Mouse (Mus musculus) heart, postnatal 0 days (tissue): ENCODE results near the gene Ccdc61. TPM values are rescaled to one million over a fixed set of nuclear protein-coding genes. Genes with fewer than 3 reads are reported as not detected.

Source experiments
- ATAC-seq: fragments of 200-750 bp; cut with Nextera tagmentation; 2 replicates; pipeline ENCODE4 v1.8.0; 2017; ENCODE audit warnings: low read depth, moderate number of reproducible peaks, moderate library complexity; ENCODE audit not compliant: insufficient read depth
- DNase-seq: peaks from one replicate; pipeline ENCODE4 v3.0.0-alpha.2; 2016; ENCODE audit warnings: low spot score
- H3K27ac ChIP-seq: fragments of 300-500 bp; sonication (generic); 2 replicates; pipeline ENCODE4 v1.5.1; 2014; ENCODE audit warnings: low read depth, mild to moderate bottlenecking
- H3K27me3 ChIP-seq: fragments of 300-500 bp; sonication (generic); 2 replicates; pipeline ENCODE4 v1.6.1; 2014; ENCODE audit warnings: low read length, mixed read lengths; ENCODE audit not compliant: control insufficient read depth, insufficient read depth
- H3K36me3 ChIP-seq: fragments of 300-500 bp; sonication (generic); replicated peaks from 2 replicates; pipeline ENCODE4 v1.6.1; 2014; ENCODE audit warnings: low read length, mixed read lengths; ENCODE audit not compliant: control insufficient read depth, insufficient read depth
- H3K4me1 ChIP-seq: fragments of 300-500 bp; sonication (generic); 2 replicates; pipeline ENCODE4 v1.6.1; 2014; ENCODE audit warnings: antibody characterized with exemption; ENCODE audit not compliant: control insufficient read depth, insufficient read depth
- H3K4me2 ChIP-seq: fragments of 300-500 bp; sonication (generic); 2 replicates; pipeline ENCODE4 v1.6.1; 2014; ENCODE audit warnings: low read depth, mild to moderate bottlenecking, low read length, moderate library complexity
- H3K4me3 ChIP-seq: fragments of 300-500 bp; sonication (generic); 2 replicates; pipeline ENCODE4 v1.5.1; 2014; ENCODE audit warnings: low read depth, low read length
- H3K9ac ChIP-seq: fragments of 300-500 bp; sonication (generic); replicated peaks from 2 replicates; pipeline ENCODE4 v1.6.1; 2014; ENCODE audit warnings: low read depth, low read length, mixed read lengths
- H3K9me3 ChIP-seq: fragments of 300-500 bp; sonication (generic); replicated peaks from 2 replicates; pipeline ENCODE4 v1.6.1; 2016; ENCODE audit warnings: low read length; ENCODE audit not compliant: control insufficient read depth
- CTCF ChIP-seq: IDR thresholded peaks from 2 replicates; pipeline ENCODE4 v1.5.1; 2016; ENCODE audit warnings: antibody characterized with exemption, control low read depth, low read depth
- EP300 ChIP-seq: IDR thresholded peaks from 2 replicates; pipeline ENCODE4 v1.6.1; 2016; ENCODE audit warnings: antibody characterized with exemption, low read depth
- WGBS: fragments of 180-500 bp; shearing (Covaris S2); extraction: QIAGEN DNeasy Blood & Tissue Kit; methylation state at CpG from one replicate; pipeline ENCODE4 v1.1.7; 2014; 5-methylcytosine and 5-hydroxymethylcytosine counted together
- polyA plus RNA-seq: library from polyadenylated mRNA; unstranded; fragments of >200 nt; fragmentation: Nextera tagmentation; extraction: Ambion mirVana; gene quantifications from 2 replicates; pipeline ENCODE4 v1.2.1, GENCODE M21; 2015
- total RNA-seq: library from RNA; depleted of rRNA; stranded (reverse); fragments of >200 nt; gene quantifications from 2 replicates; pipeline ENCODE4 v1.2.3, GENCODE M21; 2014; ENCODE audit warnings: low replicate concordance

Ccdc61 gene
- total and polyA plus RNA-seq, 2 experiments from 2014 or later = 12.7 to 26.9 TPM

GRCm38 (mm10) chr7:18950523-18951315, 40.5 kb upstream of the Ccdc61 start:
- Histone ChIP-seq H3K36me3 (no peaks in the 10 kb centered on the region), H3K9ac (no peak overlapping the region), H3K9me3 (no peaks in the 10 kb centered on the region), H3K27me3 (0 out of 2 replicates have a peak, but pooled peaks cover 8% of the 10 kb centered on the region), H3K4me1 (no peaks in the 10 kb centered on the region; the same call in 1 of the 2 replicates), H3K27ac (peak overlapping the region; percentile 14), H3K4me3 (no peak overlapping the region), H3K4me2 (no peak overlapping the region)
- no peak for DNase-seq
- TF ChIP-seq EP300 = 0 out of 2 replicates have a peak, but pooled peaks have one; percentile 29
- no peak for TF ChIP-seq CTCF
- ATAC-seq = no peak
- WGBS = 24% methylated on average over 18 of the region's 18 CpGs

- H3K27ac ChIP-seq = peak overlapping the region; percentile 14
Measured at GRCm38 (mm10) chr7:18949781-18950522, 39.7 kb upstream of the Ccdc61 start.

GRCm38 (mm10) chr7:18948151-18948550, 37.9 kb upstream of the Ccdc61 start:
- Histone ChIP-seq H3K27me3 (0 out of 2 replicates have a peak, but pooled peaks cover 8% of the 10 kb centered on the region), H3K4me3 (no peak overlapping the region), H3K36me3 (no peaks in the 10 kb centered on the region), H3K4me1 (no peaks in the 10 kb centered on the region; the same call in 1 of the 2 replicates), H3K4me2 (no peak overlapping the region), H3K9me3 (no peaks in the 10 kb centered on the region), H3K9ac (no peak overlapping the region), H3K27ac (peak overlapping the region; percentile 69)
- ATAC-seq (peak; percentile 87), DNase-seq (peak; percentile 36)
- 40% methylated on average over 6 of the region's 6 CpGs for WGBS
- no peak for TF ChIP-seq CTCF
- TF ChIP-seq EP300 = peak; percentile 83

More at GRCm38 (mm10) chr7:18949781-18950522, 39.7 kb upstream of the Ccdc61 start:
- no peak overlapping the region for H3K9ac ChIP-seq
- ATAC-seq (no peak), DNase-seq (no peak)
- H3K4me3 ChIP-seq = no peak overlapping the region
- H3K4me1 ChIP-seq = no peaks in the 10 kb centered on the region; the same call in 1 of the 2 replicates
- WGBS = 34% methylated on average over 12 of the region's 12 CpGs
- TF ChIP-seq CTCF (no peak), EP300 (no peak)
- H3K9me3 ChIP-seq = no peaks in the 10 kb centered on the region
- no peak overlapping the region for H3K4me2 ChIP-seq
- H3K27me3 ChIP-seq = 0 out of 2 replicates have a peak, but pooled peaks cover 8% of the 10 kb centered on the region
- H3K36me3 ChIP-seq = no peaks in the 10 kb centered on the region

GRCm38 (mm10) chr7:18942815-18943214, 32.6 kb upstream of the Ccdc61 start:
- no peak overlapping the region for H3K4me3 ChIP-seq
- no peak overlapping the region for H3K4me2 ChIP-seq
- TF ChIP-seq EP300 = no peak
- WGBS = 46% methylated on average over 9 of the region's 9 CpGs
- DNase-seq (no peak), ATAC-seq (no peak)
- no peaks in the 10 kb centered on the region for H3K27me3 ChIP-seq
- H3K4me1 ChIP-seq = no peaks in the 10 kb centered on the region
- H3K9ac ChIP-seq = no peak overlapping the region
- no peaks in the 10 kb centered on the region for H3K36me3 ChIP-seq
- H3K9me3 ChIP-seq = no peaks in the 10 kb centered on the region
- no peak overlapping the region for H3K27ac ChIP-seq

DNA sequence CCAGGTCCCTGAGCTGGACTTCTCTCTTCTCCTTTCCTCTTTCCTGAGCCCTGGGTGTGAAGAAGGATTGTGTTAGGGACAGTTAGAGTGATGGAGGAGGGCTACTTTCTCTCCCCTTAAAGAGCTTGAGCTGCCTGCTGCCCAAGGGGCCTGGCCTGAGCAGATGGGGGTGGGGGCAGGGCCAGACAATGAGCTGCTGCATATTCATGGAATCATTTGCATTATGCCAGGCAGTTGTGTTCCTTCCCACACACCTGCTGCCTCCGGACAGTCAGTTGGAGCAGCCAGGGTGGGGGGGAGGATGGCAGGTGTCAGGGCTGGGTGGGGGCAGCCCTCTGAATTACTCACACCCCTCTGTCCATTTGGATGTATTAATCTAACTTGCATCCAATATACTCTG, 32.2 kb upstream of the Ccdc61 start:
- Histone ChIP-seq H3K4me1 (no peaks in the 10 kb centered on the region), H3K9ac (no peak overlapping the region), H3K27me3 (no peaks in the 10 kb centered on the region), H3K9me3 (no peaks in the 10 kb centered on the region), H3K27ac (no peak overlapping the region), H3K4me2 (no peak overlapping the region), H3K4me3 (no peak overlapping the region), H3K36me3 (no peaks in the 10 kb centered on the region)
- 33% methylated on average over 1 of the region's 1 CpGs for WGBS
- TF ChIP-seq CTCF = no peak
- no peak for TF ChIP-seq EP300
- no peak for ATAC-seq
- no peak for DNase-seq
